Mouse (Mus musculus): ENCODE results near the gene Mettl8. TPM values are rescaled to one million over a fixed set of nuclear protein-coding genes. Genes with fewer than 3 reads are reported as not detected.

Gene Mettl8
- polyA plus RNA-seq, 1 experiment: 5.4 TPM

GRCm38 (mm10) chr2:70989201-70990191 is 65.9 kb downstream of the Mettl8 start:
- no peak for DNase-seq (ENCODE audit: low read depth)

DNA sequence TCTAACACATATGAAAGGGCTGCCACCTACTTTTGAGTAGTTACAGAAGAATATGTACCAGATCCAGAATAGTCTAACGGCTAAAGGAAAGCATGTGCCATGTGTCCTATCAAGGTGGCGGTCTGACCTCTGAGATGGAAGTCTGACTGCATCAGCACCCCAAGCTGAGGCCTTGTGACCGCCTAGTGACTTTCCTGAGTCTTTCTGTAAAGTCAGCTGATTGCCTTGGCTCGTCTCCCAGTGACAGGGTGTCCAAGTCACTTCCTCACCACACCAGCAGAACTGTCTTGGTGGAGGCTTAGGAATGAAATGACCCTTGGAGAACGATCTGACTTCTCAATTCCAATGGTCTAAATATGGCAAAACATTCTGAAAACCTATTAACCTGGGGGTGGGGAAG is 77.1 kb downstream of the Mettl8 start:
- DNase-seq (ENCODE audit: low read depth): no peak

- DNase-seq (ENCODE audit: low read depth): no peak
Observed at GRCm38 (mm10) chr2:70974769-70975168, 80.6 kb downstream of the Mettl8 start.

GRCm38 (mm10) chr2:70972795-70973518 is 82.4 kb downstream of the Mettl8 start:
- DNase-seq (ENCODE audit: low read depth): no peak

- DNase-seq (ENCODE audit: low read depth): no peak
Observed at GRCm38 (mm10) chr2:70970158-70970741, 85.1 kb downstream of the Mettl8 start.

- no peak for DNase-seq (ENCODE audit: low read depth)
Observed at GRCm38 (mm10) chr2:70968305-70968704, 87.1 kb downstream of the Mettl8 start.

DNA sequence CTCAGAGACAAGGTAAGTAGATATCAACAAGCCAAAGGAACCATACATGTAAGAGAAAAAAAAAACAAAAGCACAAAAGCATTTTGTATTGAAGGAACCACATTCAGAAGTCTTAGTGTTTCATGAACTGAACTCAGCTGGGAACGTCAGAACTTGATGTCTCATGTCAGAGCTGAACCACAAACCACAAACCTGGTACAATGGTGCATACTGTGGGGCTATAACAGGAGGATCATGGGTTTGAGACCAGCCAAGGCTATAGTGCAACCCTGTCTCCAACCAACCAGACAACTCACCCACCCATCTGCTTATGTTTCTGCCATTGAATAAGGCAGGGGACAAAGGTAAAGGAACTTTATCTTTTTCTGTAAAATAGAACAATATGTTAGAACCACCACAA is 88.2 kb downstream of the Mettl8 start:
- DNase-seq (ENCODE audit: low read depth): no peak

DNA sequence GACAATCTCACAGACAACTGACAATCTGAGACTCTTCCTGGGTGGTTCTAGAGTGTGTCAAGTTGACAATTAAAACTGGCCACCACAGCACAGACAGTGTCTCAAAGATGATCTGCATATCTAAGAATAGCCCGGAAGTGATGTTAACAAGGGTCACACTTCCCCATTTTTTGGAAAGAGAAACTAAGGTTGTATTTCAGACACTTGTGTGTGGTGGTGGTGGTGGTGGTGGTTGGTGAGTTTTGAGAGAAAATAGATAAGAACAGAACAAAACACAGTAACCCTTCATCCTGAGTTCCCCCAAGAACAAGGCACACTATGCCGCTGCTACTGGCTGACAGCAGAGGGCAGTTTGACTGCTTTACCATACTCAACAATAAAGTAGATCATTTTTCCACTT is 90.6 kb downstream of the Mettl8 start:
- DNase-seq (ENCODE audit: low read depth): no peak

GRCm38 (mm10) chr2:70962921-70963320 is 92.5 kb downstream of the Mettl8 start:
- no peak for DNase-seq (ENCODE audit: low read depth)

DNA sequence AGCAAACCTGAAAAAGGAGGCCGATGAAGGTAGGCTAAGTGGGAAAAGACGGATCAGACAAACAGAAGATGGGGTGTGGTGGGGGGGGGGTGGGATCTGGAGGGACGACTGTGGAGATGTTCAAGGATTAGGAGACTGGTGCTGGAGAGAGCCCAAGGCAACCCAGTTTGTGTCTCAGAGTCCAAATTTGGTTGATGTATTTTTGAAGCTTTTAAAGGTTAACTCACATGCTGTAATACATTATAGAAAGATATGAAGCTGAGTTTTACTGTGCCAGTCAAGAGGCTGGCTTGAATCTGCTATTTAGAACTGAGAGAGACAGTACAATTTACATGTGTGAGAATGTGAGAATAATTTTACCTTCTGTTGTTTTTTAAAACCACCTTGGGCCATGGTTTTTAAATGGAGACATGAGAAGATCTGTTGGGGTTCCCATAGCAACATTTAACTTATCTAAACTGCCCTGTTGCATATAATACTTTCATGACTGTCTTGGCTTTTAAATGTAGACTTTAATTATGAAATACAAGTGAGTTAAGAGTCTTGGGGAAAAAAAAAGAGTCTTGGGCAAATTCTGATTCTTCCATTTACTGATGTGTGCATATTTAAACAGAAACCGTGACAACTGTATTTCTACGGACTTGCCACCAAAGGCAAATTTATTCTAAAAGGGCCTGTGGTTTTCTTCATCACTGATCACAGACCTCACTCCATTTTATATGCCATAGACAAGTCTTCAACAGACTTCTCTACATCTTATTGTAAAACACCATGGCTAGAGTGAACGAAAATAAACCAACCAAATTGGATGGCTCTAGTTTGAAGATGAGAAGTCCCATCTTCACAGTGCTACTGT is 94.1 kb downstream of the Mettl8 start:
- no peak for DNase-seq (ENCODE audit: low read depth)

- no peak for DNase-seq (ENCODE audit: low read depth)
Observed at GRCm38 (mm10) chr2:70960090-70960489, 95.3 kb downstream of the Mettl8 start.

GRCm38 (mm10) chr2:70959337-70959736 is 96.0 kb downstream of the Mettl8 start:
- no peak for DNase-seq (ENCODE audit: low read depth)

DNA sequence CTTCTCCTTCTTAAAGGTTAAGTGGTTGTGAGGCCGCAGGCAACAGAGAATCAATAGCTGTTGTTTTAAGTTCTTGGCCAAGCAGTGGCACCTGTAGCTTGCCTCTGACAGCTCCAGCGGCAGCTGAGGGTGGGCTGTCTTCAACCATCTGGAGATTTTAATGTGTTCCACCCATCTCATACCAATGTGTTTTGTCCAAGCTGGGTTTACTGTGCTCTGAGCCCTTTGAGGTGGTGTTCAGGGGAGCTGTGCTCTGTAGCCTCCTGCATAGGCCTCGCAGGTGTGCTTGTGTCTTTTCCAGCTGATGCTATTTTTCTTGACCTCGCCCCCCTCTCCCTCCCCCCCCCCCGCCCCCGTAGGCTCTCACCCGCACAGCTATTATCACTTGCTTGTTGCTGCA is 96.8 kb downstream of the Mettl8 start:
- no peak for DNase-seq (ENCODE audit: low read depth)

DNA sequence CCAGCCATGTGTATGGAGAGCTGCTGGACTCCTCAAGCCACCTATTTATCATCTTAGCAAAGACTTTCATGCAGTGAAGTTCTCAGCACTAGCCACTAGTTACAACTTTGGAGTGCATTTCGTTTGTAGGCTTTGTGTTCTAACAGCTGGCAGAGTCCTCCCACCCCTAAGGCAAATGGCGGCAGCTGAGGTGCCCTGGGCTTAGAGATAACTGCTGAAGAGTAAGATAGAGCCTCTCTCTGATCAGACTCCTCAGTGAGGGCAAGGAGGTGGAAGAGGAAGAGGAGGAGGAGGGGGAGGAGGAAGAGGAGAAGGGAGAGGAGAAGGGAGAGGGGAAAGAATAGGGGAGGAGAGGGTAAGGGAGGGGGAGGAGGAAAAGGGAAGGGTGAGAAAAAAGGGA is 101.8 kb downstream of the Mettl8 start:
- no peak for DNase-seq (ENCODE audit: low read depth)

DNA sequence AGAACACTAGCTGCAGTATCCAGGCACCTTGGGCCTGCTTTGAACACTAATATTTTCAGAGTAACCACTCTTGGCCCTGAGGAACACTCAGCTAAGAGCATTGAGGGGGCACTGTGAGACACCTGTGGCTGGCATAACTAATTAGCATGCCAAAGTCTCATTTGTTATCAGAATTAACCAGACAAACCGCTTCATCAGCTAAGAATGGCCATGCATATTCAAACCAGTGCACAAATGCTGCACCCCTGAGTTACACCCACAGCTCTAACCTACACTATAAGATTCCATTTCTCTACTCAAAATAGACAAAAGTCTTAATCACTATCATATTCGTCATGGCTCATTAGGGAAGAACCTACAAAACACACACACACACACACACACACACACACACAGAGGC is 103.4 kb downstream of the Mettl8 start:
- no peak for DNase-seq (ENCODE audit: low read depth)

DNA sequence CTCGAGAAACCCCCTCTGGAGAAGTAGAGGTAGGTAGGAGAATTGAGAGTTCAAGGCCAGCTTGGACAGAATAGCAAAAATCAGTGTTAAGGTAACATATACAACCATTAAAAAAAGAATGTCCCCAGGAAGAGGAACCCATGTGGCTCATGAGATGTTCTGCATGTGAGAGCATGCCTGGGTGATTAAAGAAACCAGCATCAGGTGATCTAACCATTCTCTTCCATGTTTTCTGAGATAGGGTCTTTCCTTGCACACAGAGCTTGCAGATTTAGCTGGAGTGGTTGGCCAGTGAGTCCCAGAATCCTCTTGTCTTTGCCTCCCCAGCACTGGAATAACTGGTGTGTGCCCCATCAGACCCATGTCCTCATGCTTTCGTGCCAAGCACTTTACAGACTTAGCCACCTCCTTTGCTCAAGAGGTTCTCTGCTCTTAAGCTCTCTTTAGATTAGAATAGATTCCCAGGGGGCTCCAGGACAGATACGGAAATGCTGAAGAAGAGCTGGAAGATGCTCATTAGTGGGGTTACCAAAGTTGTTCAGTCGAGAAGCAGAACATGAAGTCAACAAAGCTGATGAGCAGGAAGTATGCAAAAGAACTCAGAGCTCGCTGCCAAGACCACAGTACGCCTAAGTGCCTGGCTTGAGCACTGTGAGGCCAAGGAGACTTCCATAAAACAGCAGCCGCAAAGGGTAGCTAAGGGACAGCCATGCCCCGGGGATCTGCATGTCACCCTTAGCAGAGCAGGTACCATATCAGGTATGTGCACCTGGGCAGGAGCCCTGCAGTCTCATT is 110.7 kb downstream of the Mettl8 start:
- no peak for DNase-seq (ENCODE audit: low read depth)

GRCm38 (mm10) chr2:70940826-70941225 is 114.6 kb downstream of the Mettl8 start:
- no peak for DNase-seq (ENCODE audit: low read depth)

DNA sequence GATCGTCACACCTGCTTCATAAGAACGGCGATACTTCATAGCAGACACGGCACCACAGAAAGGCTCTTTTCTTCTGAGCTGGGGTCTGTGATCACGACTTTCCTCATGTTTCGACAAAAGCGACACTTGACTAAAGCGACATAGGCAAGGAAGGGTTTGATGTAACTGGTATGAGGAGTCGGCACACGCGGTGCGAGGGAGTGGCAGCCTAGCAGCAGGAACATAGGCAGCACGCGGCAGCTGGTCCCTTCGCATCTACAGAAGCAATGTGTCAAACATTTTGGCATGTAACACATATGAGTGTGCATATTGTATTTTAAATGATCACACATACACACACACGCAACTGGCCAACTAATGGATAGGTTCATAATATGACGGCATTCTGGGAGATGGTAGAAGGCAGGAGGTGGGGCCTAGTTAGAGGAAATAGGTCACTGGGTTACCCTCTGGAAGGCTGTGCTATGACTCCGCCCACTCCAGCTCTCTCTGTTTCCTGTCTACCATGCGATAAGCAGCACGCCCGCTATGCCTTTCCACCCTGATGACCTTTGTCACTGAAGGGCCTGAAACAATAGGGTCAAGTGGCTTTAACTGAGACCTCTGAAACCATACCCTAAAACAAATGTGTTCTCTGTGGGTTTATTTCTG is 116.4 kb downstream of the Mettl8 start:
- no peak for DNase-seq (ENCODE audit: low read depth)

DNA sequence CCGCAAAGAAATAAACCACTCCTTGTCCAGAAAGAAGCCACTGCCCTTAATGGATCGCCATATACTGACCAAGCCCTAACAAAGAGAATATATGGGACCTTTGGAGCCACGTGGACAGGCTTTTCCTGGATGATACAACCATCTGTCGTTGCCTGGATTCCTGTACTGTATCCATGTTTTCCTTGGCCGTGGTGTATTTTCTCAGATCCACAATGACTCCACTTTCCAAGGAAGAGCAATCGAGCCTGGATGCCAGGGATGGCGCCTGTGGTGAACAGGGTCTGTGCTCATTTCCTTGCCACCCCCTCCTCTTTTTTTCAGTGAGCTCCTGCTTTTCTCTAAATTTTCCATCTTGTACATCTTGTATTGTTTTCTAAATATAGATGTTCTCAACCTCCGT is 120.6 kb downstream of the Mettl8 start:
- no peak for DNase-seq (ENCODE audit: low read depth)

GRCm38 (mm10) chr2:70933516-70933915 is 121.9 kb downstream of the Mettl8 start:
- no peak for DNase-seq (ENCODE audit: low read depth)

Measured in gonadal fat pad, adult 2 months (tissue).